Mouse (Mus musculus) hindbrain, postnatal 0 days (tissue): ENCODE data around the gene Il31ra. TPM values are rescaled to one million over a fixed set of nuclear protein-coding genes. Genes with fewer than 3 reads are reported as not detected.

Source experiments
- ATAC-seq: fragments of 200-750 bp; cut with Nextera tagmentation; 2 replicates; pipeline ENCODE4 v1.8.0; 2017; ENCODE audit warnings: mild to moderate bottlenecking, moderate TSS enrichment, moderate library complexity
- DNase-seq: peaks from one replicate; pipeline ENCODE4 v3.0.0-alpha.2; 2015; ENCODE audit warnings: low spot score
- H3K27ac ChIP-seq: fragments of 300-500 bp; sonication (generic); 2 replicates; pipeline ENCODE4 v1.5.1; 2014; ENCODE audit warnings: mild to moderate bottlenecking
- H3K27me3 ChIP-seq: fragments of 300-500 bp; sonication (generic); 2 replicates; pipeline ENCODE4 v1.6.1; 2014; ENCODE audit warnings: low read length, mixed read lengths; ENCODE audit not compliant: insufficient read depth
- H3K36me3 ChIP-seq: fragments of 300-500 bp; sonication (generic); 2 replicates; pipeline ENCODE4 v1.6.1; 2014; ENCODE audit warnings: low read length, mixed read lengths; ENCODE audit not compliant: insufficient read depth
- H3K4me1 ChIP-seq: fragments of 300-500 bp; sonication (generic); 2 replicates; pipeline ENCODE4 v1.6.1; 2014; ENCODE audit warnings: antibody characterized with exemption, low read length, mixed read lengths; ENCODE audit not compliant: insufficient read depth
- H3K4me2 ChIP-seq: fragments of 300-500 bp; sonication (generic); 2 replicates; pipeline ENCODE4 v1.6.1; 2014; ENCODE audit warnings: low read depth, mild to moderate bottlenecking, low read length, moderate library complexity, mixed read lengths
- H3K4me3 ChIP-seq: fragments of 300-500 bp; sonication (generic); 2 replicates; pipeline ENCODE4 v1.5.1; 2014; ENCODE audit warnings: low read length
- H3K9ac ChIP-seq: fragments of 300-500 bp; sonication (generic); replicated peaks from 2 replicates; pipeline ENCODE4 v1.6.1; 2014; ENCODE audit warnings: mild to moderate bottlenecking, low read length, moderate library complexity, mixed read lengths
- H3K9me3 ChIP-seq: fragments of 300-500 bp; sonication (generic); 2 replicates; pipeline ENCODE4 v1.6.1; 2016; ENCODE audit warnings: low read length, mixed read lengths
- CTCF ChIP-seq: IDR thresholded peaks from 2 replicates; pipeline ENCODE4 v1.5.1; 2016; ENCODE audit warnings: antibody characterized with exemption, control low read depth, low read depth
- WGBS: fragments of 180-500 bp; shearing (Covaris S2); extraction: QIAGEN DNeasy Blood & Tissue Kit; methylation state at CpG from one replicate; pipeline ENCODE4 v1.1.7; 2014; 5-methylcytosine and 5-hydroxymethylcytosine counted together
- polyA plus RNA-seq: library from polyadenylated mRNA; unstranded; fragments of >200 nt; fragmentation: Nextera tagmentation; extraction: Ambion mirVana; gene quantifications from 2 replicates; pipeline ENCODE4 v1.2.1, GENCODE M21; 2015
- total RNA-seq: library from RNA; depleted of rRNA; stranded (reverse); fragments of >200 nt; gene quantifications from 2 replicates; pipeline ENCODE4 v1.2.3, GENCODE M21; 2014

The Il31ra gene
- total and polyA plus RNA-seq, 2 experiments from 2014 or later, result not detected

DNA sequence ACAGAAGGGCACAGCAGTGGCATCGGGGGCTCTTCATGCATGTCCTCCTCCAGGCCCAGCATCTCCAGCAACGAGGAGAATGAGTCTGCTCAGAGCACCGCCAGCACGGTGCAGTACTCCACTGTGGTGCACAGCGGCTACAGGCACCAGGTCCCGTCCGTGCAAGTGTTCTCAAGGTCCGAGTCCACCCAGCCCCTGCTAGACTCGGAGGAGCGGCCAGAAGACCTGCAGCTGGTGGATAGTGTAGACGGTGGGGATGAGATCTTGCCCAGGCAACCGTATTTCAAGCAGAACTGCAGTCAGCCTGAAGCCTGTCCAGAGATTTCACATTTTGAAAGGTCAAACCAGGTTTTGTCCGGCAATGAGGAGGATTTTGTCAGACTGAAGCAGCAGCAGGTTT lies 90.3 kb downstream of the Il31ra start:
- no peak overlapping the region for H3K9ac ChIP-seq
- no peak overlapping the region for H3K4me2 ChIP-seq
- WGBS, result 98% methylated on average over 13 of the region's 13 CpGs
- H3K27ac ChIP-seq, result no peak overlapping the region
- H3K4me1 ChIP-seq, result no peaks in the 10 kb centered on the region
- no peaks in the 10 kb centered on the region for H3K9me3 ChIP-seq
- H3K4me3 ChIP-seq, result no peak overlapping the region
- ATAC-seq (no peak), DNase-seq (no peak)
- no peak for TF ChIP-seq CTCF
- no peaks in the 10 kb centered on the region for H3K27me3 ChIP-seq
- H3K36me3 ChIP-seq, result peaks cover 56% of the 10 kb centered on the region

DNA sequence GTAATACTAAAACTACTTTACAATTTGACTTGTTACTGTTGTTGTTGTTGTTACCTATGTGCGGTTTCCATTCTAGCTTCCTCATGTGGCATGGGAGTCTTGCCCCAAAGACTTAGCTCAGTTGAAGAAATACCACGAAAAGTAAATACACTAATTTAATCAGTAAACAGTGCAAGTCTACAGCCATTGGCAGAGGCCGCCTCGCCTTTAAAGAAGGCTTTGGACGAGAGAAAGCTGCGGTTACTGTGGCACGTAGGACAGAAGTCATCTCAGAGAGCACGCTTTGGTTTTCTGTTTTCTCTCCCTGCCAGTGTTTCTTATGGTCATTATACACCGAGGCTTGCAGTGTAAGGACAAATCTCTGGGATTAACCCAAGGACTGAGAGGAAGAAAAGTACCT lies 93.7 kb downstream of the Il31ra start:
- no peak overlapping the region for H3K27ac ChIP-seq
- H3K27me3 ChIP-seq, result no peaks in the 10 kb centered on the region
- H3K4me2 ChIP-seq, result no peak overlapping the region
- H3K36me3 ChIP-seq, result peaks cover 64% of the 10 kb centered on the region
- DNase-seq, result no peak
- no peak overlapping the region for H3K4me3 ChIP-seq
- ATAC-seq, result no peak
- no peak for TF ChIP-seq CTCF
- WGBS, result 91% methylated on average over 9 of the region's 9 CpGs
- H3K4me1 ChIP-seq, result no peaks in the 10 kb centered on the region
- no peak overlapping the region for H3K9ac ChIP-seq
- no peaks in the 10 kb centered on the region for H3K9me3 ChIP-seq

DNA sequence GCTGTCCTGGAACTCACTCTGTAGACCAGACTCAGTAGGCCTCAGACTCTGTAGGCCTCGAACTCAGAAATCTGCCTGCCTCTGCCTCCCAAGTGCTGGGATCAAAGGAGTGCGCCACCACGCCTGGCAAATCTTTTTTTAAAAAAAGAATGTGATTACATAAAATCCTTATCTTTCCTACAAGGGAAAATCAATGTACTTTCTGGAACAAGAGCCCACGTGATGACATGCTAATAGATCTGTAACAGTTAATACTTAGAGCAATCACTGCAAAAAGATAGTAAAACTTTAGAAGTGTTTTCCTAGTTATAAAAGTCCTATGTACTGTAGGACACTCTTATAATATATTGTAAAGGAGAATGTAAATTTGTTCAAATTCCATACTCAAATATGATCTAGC lies 94.1 kb downstream of the Il31ra start:
- Histone ChIP-seq H3K9ac (no peak overlapping the region), H3K4me1 (no peaks in the 10 kb centered on the region), H3K27ac (no peak overlapping the region), H3K9me3 (no peaks in the 10 kb centered on the region), H3K4me3 (no peak overlapping the region), H3K36me3 (peaks cover 64% of the 10 kb centered on the region), H3K27me3 (no peaks in the 10 kb centered on the region), H3K4me2 (no peak overlapping the region)
- ATAC-seq, result no peak
- 96% methylated on average over 4 of the region's 4 CpGs for WGBS
- TF ChIP-seq CTCF, result no peak
- DNase-seq, result no peak

DNA sequence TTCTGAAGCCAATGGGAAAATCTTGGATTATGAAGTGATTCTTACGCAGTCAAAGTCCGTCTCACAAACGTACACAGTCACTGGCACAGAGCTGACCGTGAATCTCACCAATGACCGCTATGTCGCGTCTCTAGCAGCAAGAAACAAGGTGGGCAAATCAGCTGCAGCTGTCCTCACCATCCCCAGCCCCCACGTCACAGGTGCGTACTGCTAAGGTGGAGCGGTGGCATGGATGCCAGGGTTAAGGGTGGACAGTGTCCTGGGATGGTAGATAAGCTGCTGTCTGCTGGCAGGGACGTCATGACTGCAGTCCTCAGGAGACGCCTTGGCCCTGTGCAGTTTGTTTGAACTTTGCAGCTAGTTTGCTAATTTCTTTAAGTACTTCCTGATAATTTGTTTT lies 99.6 kb downstream of the Il31ra start:
- Histone ChIP-seq H3K4me3 (no peak overlapping the region), H3K27me3 (no peaks in the 10 kb centered on the region), H3K9ac (no peak overlapping the region), H3K27ac (no peak overlapping the region), H3K9me3 (no peaks in the 10 kb centered on the region), H3K4me1 (no peaks in the 10 kb centered on the region), H3K36me3 (peaks cover 39% of the 10 kb centered on the region), H3K4me2 (no peak overlapping the region)
- ATAC-seq (no peak), DNase-seq (no peak)
- TF ChIP-seq CTCF, result no peak
- WGBS, result 96% methylated on average over 12 of the region's 12 CpGs

DNA sequence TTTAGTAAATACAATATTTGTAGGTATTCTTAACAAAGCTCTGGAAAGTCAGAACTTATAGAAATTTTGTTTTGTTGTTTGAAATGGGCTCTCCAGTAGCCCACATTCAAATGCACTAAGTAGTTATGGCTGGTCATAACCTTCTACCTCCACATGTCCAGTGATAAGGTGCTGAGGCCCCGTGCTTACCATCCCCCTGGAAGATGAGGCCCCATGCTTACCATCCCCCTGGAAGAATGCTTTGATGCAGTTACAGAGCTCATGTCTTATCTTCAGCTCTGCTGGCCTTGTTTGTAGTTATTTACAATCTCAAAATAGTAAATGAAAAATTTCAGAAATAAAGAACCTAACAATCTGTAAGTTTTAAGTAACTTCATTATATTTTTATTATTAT lies 101.9 kb downstream of the Il31ra start:
- no peak for TF ChIP-seq CTCF
- ATAC-seq, result no peak

DNA sequence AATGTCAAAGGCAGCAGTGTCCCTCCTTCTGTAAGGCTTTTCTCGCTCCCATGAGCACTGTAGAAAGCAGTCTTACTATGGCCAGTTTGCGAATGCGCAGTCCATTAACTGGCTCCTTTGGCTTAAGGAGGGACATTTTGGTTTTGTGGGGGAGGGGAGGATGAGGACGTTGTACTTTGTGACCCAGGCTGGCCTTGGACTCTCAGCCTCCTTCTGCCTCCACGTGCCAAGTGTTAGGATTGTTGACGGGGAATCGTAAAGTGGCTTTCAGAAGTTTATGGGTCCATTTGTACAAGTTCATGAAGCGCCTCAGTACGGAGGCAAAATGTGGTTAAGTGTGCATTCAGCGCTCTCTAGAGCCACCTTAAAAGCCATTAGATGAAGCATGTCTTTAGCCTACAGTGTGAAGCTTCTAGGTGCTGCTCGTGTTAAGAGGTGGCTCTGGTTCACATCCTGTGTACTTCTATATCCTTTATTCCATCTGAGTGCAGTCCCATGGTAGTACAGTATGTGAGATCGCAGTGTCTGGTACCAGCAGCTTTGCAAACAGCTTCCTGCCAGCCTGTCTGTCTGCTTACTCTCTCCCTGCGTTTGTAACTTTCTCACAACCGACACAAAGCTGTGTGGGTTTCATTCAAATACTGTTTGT lies 102.4 kb downstream of the Il31ra start:
- no peak overlapping the region for H3K27ac ChIP-seq
- H3K4me3 ChIP-seq, result no peak overlapping the region
- H3K9me3 ChIP-seq, result no peaks in the 10 kb centered on the region
- 90% methylated on average over 14 of the region's 14 CpGs for WGBS
- no peaks in the 10 kb centered on the region for H3K27me3 ChIP-seq
- no peak overlapping the region for H3K9ac ChIP-seq
- H3K36me3 ChIP-seq, result peaks cover 21% of the 10 kb centered on the region; the same call in 1 of the 2 replicates
- no peak for ATAC-seq
- H3K4me2 ChIP-seq, result no peak overlapping the region
- TF ChIP-seq CTCF, result no peak
- H3K4me1 ChIP-seq, result no peaks in the 10 kb centered on the region
- DNase-seq, result no peak

More for the DNA sequence above, 101.9 kb downstream of the Il31ra start:
- Histone ChIP-seq H3K9ac (no peak overlapping the region), H3K27ac (no peak overlapping the region), H3K4me1 (no peaks in the 10 kb centered on the region), H3K4me3 (no peak overlapping the region), H3K4me2 (no peak overlapping the region), H3K9me3 (no peaks in the 10 kb centered on the region), H3K27me3 (no peaks in the 10 kb centered on the region), H3K36me3 (peaks cover 21% of the 10 kb centered on the region; the same call in 1 of the 2 replicates)
- DNase-seq, result no peak
- 85% methylated on average over 1 of the region's 1 CpGs for WGBS

DNA sequence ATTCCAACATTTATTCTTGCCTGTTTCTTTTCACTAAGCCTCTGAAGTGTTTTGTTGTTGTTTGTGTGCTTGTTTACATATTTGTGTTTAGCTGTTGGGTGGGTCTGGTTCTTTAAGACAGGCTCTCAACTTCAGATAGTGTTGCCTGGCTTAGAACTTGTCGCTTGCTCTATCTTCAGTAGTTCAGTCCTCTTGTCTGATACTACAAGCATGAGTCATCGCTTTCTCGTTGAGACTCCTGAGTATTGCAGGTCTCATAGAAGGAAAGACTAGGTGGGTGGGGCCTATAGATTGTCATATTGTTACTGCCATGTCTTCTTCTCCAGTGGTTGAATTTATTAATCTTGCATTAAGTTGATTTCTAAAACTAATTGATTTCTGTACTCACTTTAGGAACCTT lies 104.1 kb downstream of the Il31ra start:
- no peaks in the 10 kb centered on the region for H3K9me3 ChIP-seq
- H3K4me2 ChIP-seq, result no peak overlapping the region
- no peak for ATAC-seq
- H3K4me1 ChIP-seq, result no peaks in the 10 kb centered on the region
- no peak for DNase-seq
- no peak overlapping the region for H3K9ac ChIP-seq
- no peak overlapping the region for H3K4me3 ChIP-seq
- 95% methylated on average over 3 of the region's 3 CpGs for WGBS
- peaks cover 25% of the 10 kb centered on the region for H3K36me3 ChIP-seq
- no peaks in the 10 kb centered on the region for H3K27me3 ChIP-seq
- no peak overlapping the region for H3K27ac ChIP-seq
- no peak for TF ChIP-seq CTCF
